Mouse (Mus musculus) urinary bladder, adult 2 months (tissue): Measurements from ENCODE around the gene Myo9a. TPM values are rescaled to one million over a fixed set of nuclear protein-coding genes. Genes with fewer than 3 reads are reported as not detected.
A peak's percentile ranks its signal among the peaks of the same experiment; 100 is the strongest.
"Not testable (repeated sequence)": the region's sequence is repeated elsewhere in the genome, so short reads cannot be mapped to it uniquely, and the experiment has no call there.

Source experiments
- DNase-seq: peaks from one replicate; pipeline ENCODE4 v3.0.0; 2022; ENCODE audit warnings: low spot score
- polyA plus RNA-seq: library from polyadenylated mRNA; depleted of rRNA; stranded (reverse); fragments of >200 nt; gene quantifications from 2 replicates; pipeline ENCODE4 v1.2.3, GENCODE M21; 2012

Gene Myo9a
- polyA plus RNA-seq, 1 experiment: 9.2 TPM

- DNase-seq: peak; percentile 96
Observed at GRCm38 (mm10) chr9:59751066-59751581, 428 bp downstream of the Myo9a start.

- DNase-seq: no peak
Observed at GRCm38 (mm10) chr9:59751966-59752365, 1.3 kb downstream of the Myo9a start.

- DNase-seq: no peak
Observed at GRCm38 (mm10) chr9:59755199-59755598, 4.5 kb downstream of the Myo9a start.

- DNase-seq: not testable (repeated sequence)
Observed at GRCm38 (mm10) chr9:59757016-59757415, 6.3 kb downstream of the Myo9a start.

- DNase-seq: no peak
Observed at GRCm38 (mm10) chr9:59760515-59760914, 9.8 kb downstream of the Myo9a start.

- not testable (repeated sequence) for DNase-seq
Observed at GRCm38 (mm10) chr9:59766966-59767461, 16.3 kb downstream of the Myo9a start.

- not testable (repeated sequence) for DNase-seq
Observed at GRCm38 (mm10) chr9:59806046-59806774, 55.5 kb downstream of the Myo9a start.

GRCm38 (mm10) chr9:59884551-59884950 lies 133.9 kb downstream of the Myo9a start:
- DNase-seq: no peak

- DNase-seq: no peak
Observed at GRCm38 (mm10) chr9:59903382-59903781, 152.7 kb downstream of the Myo9a start.

GRCm38 (mm10) chr9:59914761-59915160 lies 164.1 kb downstream of the Myo9a start:
- no peak for DNase-seq

- no peak for DNase-seq
Observed at GRCm38 (mm10) chr9:59930248-59930647, 179.6 kb downstream of the Myo9a start.

GRCm38 (mm10) chr9:59935866-59936265 lies 185.2 kb downstream of the Myo9a start:
- not testable (repeated sequence) for DNase-seq

- DNase-seq: no peak
Observed at GRCm38 (mm10) chr9:59938529-59938928, 187.8 kb downstream of the Myo9a start.

- DNase-seq: no peak
Observed at GRCm38 (mm10) chr9:59939691-59940090, 189.0 kb downstream of the Myo9a start.

- no peak for DNase-seq
Observed at GRCm38 (mm10) chr9:59940913-59941884, 190.5 kb downstream of the Myo9a start.

GRCm38 (mm10) chr9:59941885-59942350 lies 191.2 kb downstream of the Myo9a start:
- DNase-seq: no peak

- DNase-seq: no peak
Observed at GRCm38 (mm10) chr9:59942501-59943085, 191.9 kb downstream of the Myo9a start.

GRCm38 (mm10) chr9:59943826-59944225 lies 193.1 kb downstream of the Myo9a start:
- DNase-seq: no peak

- no peak for DNase-seq
Observed at GRCm38 (mm10) chr9:59945241-59945640, 194.5 kb downstream of the Myo9a start.

GRCm38 (mm10) chr9:59947271-59947670 lies 196.6 kb downstream of the Myo9a start:
- DNase-seq: no peak

GRCm38 (mm10) chr9:59948226-59948625 lies 197.5 kb downstream of the Myo9a start:
- DNase-seq: no peak
